Mouse (Mus musculus) regulatory T cell (primary cell): ENCODE results near the gene Adam25.
"Not testable (repeated sequence)": the region's sequence is repeated elsewhere in the genome, so short reads cannot be mapped to it uniquely, and the experiment has no call there.

Experiments used
- in situ Hi-C: fragments of 300-600 bp; cut with MboI, MseI; formaldehyde crosslinking; loops from one replicate; pipeline ENCODE4 v1.15.1; 2025; ENCODE audit warnings: high pct_unique_total_duplicates

Adam25 gene

DNA sequence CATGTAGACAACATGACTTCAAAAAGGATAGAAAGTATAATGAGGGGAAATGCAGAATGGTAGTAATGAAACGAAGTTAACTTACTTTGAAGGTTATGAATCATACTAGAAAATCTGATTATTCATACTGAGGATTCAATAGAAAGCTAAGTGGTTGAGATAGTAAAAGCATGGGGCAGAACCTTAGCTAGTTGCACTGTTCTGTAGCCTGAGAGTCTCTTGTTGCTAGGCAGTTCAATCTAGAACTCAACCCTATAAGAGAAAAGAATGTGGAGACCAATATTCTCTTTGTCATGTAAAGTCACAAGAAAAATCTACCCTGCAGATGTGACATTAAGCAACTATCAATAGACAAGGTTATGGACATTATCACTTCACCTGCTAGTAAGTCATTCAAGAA lies at the start of gene Adam25:
Gene Adam25 (plus strand): TSS at position 301 of the 400 bp plus-strand sequence.
- in situ Hi-C loops: loop anchor here (5.0 kb wide), 1 partner anchor 40 kb away; the partner anchor contains the start of gene Adam20

DNA sequence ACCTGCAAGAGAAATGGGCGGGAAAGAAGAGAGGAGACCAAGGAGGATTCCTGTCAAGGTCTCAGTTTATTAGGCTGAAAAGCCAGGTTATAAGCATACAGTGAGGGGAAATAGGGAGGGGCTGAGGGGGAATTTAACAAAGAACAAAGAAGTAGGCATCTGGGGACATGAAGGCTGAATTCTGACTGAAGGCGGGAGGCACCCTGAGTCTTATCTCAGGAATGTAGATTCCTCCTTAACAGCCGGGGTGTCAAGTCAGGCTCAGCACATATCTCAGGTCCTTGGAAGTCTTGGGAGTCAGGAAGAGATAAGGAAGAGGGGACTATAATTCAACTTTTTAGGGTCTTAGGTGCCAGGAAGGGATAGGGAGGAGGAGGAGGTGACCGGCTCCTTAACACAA lies 36.6 kb upstream of the Adam25 start:
- in situ Hi-C loops: not testable (repeated sequence)

DNA sequence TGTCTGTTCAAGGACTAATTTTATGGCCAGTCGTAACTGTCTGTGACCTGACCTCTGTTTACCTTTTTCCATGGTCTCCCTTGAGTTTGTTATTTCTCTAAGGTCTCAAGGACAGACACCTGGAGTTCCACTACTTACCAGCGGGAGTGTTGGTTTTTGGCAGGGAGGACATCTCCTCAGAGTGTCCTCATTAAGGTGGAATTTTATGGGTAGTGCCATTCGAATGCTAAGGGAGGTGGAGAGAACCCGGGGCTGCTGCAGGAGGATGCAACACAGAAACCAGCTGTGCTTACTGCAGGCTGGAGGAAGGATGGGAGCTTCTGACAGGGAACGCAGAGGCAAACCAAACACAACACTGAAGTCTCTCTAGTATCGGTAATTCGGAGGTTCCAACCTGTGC lies 36.0 kb upstream of the Adam25 start:
- in situ Hi-C loops: no loop called here

DNA sequence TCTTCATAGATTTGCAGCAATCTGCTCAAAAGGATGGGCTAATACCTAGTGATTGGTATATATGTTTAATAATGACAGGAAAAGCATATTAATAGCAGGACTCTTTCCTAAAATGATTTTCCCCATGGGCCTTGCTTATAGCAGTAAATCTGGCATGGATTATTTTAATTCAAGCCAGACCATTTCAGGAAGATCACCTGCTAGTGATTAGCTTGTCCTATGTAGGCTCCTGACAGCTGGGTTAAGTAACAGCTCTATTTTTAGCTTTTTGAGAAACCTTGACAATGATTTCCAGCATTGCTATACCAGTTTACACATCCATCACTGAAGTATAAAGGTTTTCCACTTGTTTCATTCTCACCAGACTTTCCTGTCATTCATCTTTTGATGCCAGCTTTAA lies 31.3 kb downstream of the Adam25 start:
- in situ Hi-C loops: no loop called here

DNA sequence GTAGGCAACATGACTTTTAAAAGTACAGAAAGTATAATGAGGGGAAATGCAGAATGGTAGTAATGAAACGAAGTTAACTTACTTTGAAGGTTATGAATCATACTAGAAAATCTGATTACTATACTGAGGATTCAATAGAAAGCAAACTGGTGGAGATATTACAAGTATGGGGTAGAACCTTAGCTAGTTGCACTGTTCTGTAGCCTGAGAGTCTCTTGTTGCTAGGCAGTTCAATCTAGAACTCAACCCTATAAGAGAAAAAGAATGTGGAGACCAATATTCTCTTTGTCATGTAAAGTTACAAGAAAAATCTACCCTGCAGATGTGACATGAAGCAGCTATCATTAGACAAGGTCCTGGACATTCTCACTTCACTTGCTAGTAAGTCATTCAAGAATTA lies 41.0 kb downstream of the Adam25 start, which contains the start of gene Adam20:
Gene Adam20 (plus strand): TSS at position 301 of the 400 bp plus-strand sequence.
- in situ Hi-C loops: loop anchor here (5.0 kb wide), 1 partner anchor 41 kb away; the partner anchor contains the start of gene Adam25

DNA sequence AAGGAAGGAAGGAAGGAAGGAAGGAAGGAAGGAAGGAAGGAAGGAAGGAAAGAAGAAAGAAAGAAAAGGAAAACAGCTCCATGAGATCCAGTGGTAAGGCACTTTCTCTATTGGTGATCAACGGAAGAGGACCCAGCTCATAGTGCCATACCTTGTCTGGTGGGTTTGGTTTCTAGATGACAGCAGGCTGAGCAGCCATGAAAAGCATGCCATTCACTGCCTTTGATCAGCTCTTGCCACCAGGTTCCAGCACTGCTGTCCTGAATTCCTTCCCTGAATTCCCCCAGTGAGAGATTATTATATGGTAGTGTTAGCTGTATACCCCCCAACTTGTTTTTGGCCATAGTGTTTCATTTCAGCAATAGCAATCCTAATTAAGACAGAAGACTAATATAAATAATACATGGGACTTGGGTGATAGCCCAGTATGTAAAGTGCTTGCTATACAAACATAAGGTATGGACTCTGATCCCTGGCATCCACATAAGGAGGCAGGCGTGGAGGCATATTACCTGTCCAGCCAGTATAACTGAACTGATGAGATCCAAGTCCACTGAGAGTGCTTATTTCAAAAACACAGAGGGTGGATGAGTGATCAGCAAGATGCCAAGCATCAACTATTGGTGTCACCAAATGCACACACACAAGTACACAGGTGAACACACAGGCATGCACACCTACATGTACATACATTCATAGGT lies 51.5 kb downstream of the Adam25 start:
- in situ Hi-C loops: no loop called here
